Mouse (Mus musculus) MEL (cell line): ENCODE results near the gene Naa80. TPM values are rescaled to one million over a fixed set of nuclear protein-coding genes. Genes with fewer than 3 reads are reported as not detected.

Experiments
- DNase-seq: peaks from one replicate; pipeline ENCODE4 v3.0.0; 2011; ENCODE audit warnings: low read depth, low spot score
- H3K27ac ChIP-seq: 2 replicates; pipeline ENCODE4 v1.5.1; 2012; ENCODE audit warnings: low read depth, mild to moderate bottlenecking, control low read depth, low read length, moderate library complexity; ENCODE audit not compliant: control insufficient read depth
- H3K27me3 ChIP-seq, 2 experiments: fragments of 150-350 bp in 1 of 2; sonication (generic) in 1 of 2; 2 replicates each; pipeline ENCODE4 v1.6.1; 2012; ENCODE audit warnings: low read length in 2 of 2, mild to moderate bottlenecking in 2 of 2, improper control_type of control experiment in 1 of 2, moderate library complexity in 1 of 2; ENCODE audit not compliant: insufficient read depth in 2 of 2, control insufficient read depth in 1 of 2
- H3K36me3 ChIP-seq, 2 experiments: 2 replicates each; pipeline ENCODE4 v1.6.1; 2012 to 2014; ENCODE audit warnings: low read length in 2 of 2, improper control_type of control experiment in 1 of 2, inconsistent platforms in 1 of 2, mild to moderate bottlenecking in 1 of 2; ENCODE audit not compliant: insufficient read depth in 2 of 2, control insufficient read depth in 1 of 2
- H3K4me1 ChIP-seq, 2 experiments: fragments of 150-350 bp in 1 of 2; sonication (generic) in 1 of 2; 2 replicates each; pipeline ENCODE4 v1.6.1; 2012; ENCODE audit warnings: low read length in 2 of 2, improper control_type of control experiment in 1 of 2, mild to moderate bottlenecking in 1 of 2; ENCODE audit not compliant: insufficient read depth in 2 of 2, control insufficient read depth in 1 of 2
- H3K4me3 ChIP-seq, 2 experiments: fragments of 150-350 bp in 1 of 2; sonication (generic) in 1 of 2; 2 replicates each; pipeline ENCODE4 v1.5.1; 2012; ENCODE audit warnings: low read depth in 2 of 2, low read length in 2 of 2, mild to moderate bottlenecking in 2 of 2, moderate library complexity in 2 of 2, control low read depth in 1 of 2, improper control_type of control experiment in 1 of 2; ENCODE audit not compliant: control insufficient read depth in 1 of 2, insufficient read depth in 1 of 2
- H3K79me2 ChIP-seq: 2 replicates; pipeline ENCODE4 v1.6.1; 2012; ENCODE audit warnings: mild to moderate bottlenecking, low read length, moderate library complexity; ENCODE audit not compliant: control insufficient read depth, poor library complexity, insufficient read depth
- H3K9ac ChIP-seq: 2 replicates; pipeline ENCODE4 v1.6.1; 2012; ENCODE audit warnings: low read depth, mild to moderate bottlenecking, control low read depth, low read length, moderate library complexity; ENCODE audit not compliant: control insufficient read depth, poor library complexity, severe bottlenecking
- H3K9me3 ChIP-seq: fragments of 150-350 bp; sonication (generic); replicated peaks from 2 replicates; pipeline ENCODE4 v1.6.1; 2012; ENCODE audit warnings: mild to moderate bottlenecking, low read length, improper control_type of control experiment, moderate library complexity; ENCODE audit not compliant: insufficient read depth
- BHLHE40 ChIP-seq: IDR thresholded peaks from 2 replicates; pipeline ENCODE4 v1.6.1; 2012; ENCODE audit warnings: low read depth, mild to moderate bottlenecking, inconsistent platforms, low read length, improper control_type of control experiment, borderline replicate concordance
- CHD1 ChIP-seq: IDR thresholded peaks from 2 replicates; pipeline ENCODE4 v1.6.1; 2012; ENCODE audit warnings: low read depth, mild to moderate bottlenecking, inconsistent platforms, low read length, improper control_type of control experiment
- CTCF ChIP-seq, 3 experiments: IDR thresholded peaks in 2 of 3; conservative IDR thresholded peaks in 1 of 3; 2 replicates each; pipeline ENCODE4 v1.5.1; 2011 to 2012; ENCODE audit warnings: low read length in 3 of 3, low read depth in 2 of 3, mild to moderate bottlenecking in 2 of 3, improper control_type of control experiment in 1 of 3, inconsistent platforms in 1 of 3, mixed read lengths in 1 of 3, moderate library complexity in 1 of 3; ENCODE audit not compliant: control insufficient read depth in 1 of 3, insufficient read depth in 1 of 3, poor library complexity in 1 of 3, severe bottlenecking in 1 of 3
- EP300 ChIP-seq, 2 experiments: IDR thresholded peaks; 2 replicates each; pipeline ENCODE4 v1.6.1; 2011; ENCODE audit warnings: improper control_type of control experiment in 2 of 2, low read length in 2 of 2, low read depth in 1 of 2, mild to moderate bottlenecking in 1 of 2
- HCFC1 ChIP-seq: IDR thresholded peaks from 2 replicates; pipeline ENCODE4 v1.6.1; 2012; ENCODE audit warnings: low read depth, mild to moderate bottlenecking, inconsistent platforms, low read length, improper control_type of control experiment, moderate library complexity
- JUND ChIP-seq: IDR thresholded peaks from 2 replicates; pipeline ENCODE4 v1.6.1; 2011; ENCODE audit warnings: low read depth, mild to moderate bottlenecking, improper control_type of control experiment, low read length
- KAT2A ChIP-seq: conservative IDR thresholded peaks from 2 replicates; pipeline ENCODE4 v1.6.1; 2012; ENCODE audit warnings: low read depth, low read length, improper control_type of control experiment, inconsistent platforms
- MAX ChIP-seq: IDR thresholded peaks from 2 replicates; pipeline ENCODE4 v1.6.1; 2011; ENCODE audit warnings: low read length, improper control_type of control experiment
- MAZ ChIP-seq: IDR thresholded peaks from 2 replicates; pipeline ENCODE4 v1.6.1; 2012; ENCODE audit warnings: low read depth, mild to moderate bottlenecking, inconsistent platforms, low read length, improper control_type of control experiment
- MXI1 ChIP-seq: IDR thresholded peaks from 2 replicates; pipeline ENCODE4 v1.6.1; 2011; ENCODE audit warnings: mild to moderate bottlenecking, low read depth, low read length, improper control_type of control experiment
- NELFE ChIP-seq: IDR thresholded peaks from 2 replicates; pipeline ENCODE4 v1.6.1; 2011; ENCODE audit warnings: low read depth, low read length, improper control_type of control experiment
- POLR2A ChIP-seq, 2 experiments: IDR thresholded peaks; 2 replicates each; pipeline ENCODE4 v1.6.1; 2011 to 2012; ENCODE audit warnings: low read length in 2 of 2, mild to moderate bottlenecking in 2 of 2, control low read depth in 1 of 2, improper control_type of control experiment in 1 of 2, low read depth in 1 of 2, moderate library complexity in 1 of 2; ENCODE audit not compliant: control insufficient read depth in 1 of 2, insufficient read depth in 1 of 2, poor library complexity in 1 of 2
- POLR2AphosphoS2 ChIP-seq: IDR thresholded peaks from 2 replicates; pipeline ENCODE4 v1.6.1; 2011; ENCODE audit warnings: low read length, improper control_type of control experiment
- SIN3A ChIP-seq: IDR thresholded peaks from 2 replicates; pipeline ENCODE4 v1.6.1; 2012; ENCODE audit warnings: low read length, improper control_type of control experiment, inconsistent platforms
- SMC3 ChIP-seq: IDR thresholded peaks from 2 replicates; pipeline ENCODE4 v1.6.1; 2011; ENCODE audit warnings: low read depth, low read length, improper control_type of control experiment
- TAL1 ChIP-seq: IDR thresholded peaks from 2 replicates; pipeline ENCODE4 v1.6.1; 2012; ENCODE audit warnings: mild to moderate bottlenecking, inconsistent platforms, low read length, moderate library complexity, mixed read lengths
- TBP ChIP-seq: IDR thresholded peaks from 2 replicates; pipeline ENCODE4 v1.8.0; 2011; ENCODE audit warnings: low read depth, low read length, improper control_type of control experiment
- TCF12 ChIP-seq: IDR thresholded peaks from 2 replicates; pipeline ENCODE4 v1.6.1; 2014; ENCODE audit warnings: low read depth, mild to moderate bottlenecking, inconsistent platforms, low read length, improper control_type of control experiment, moderate library complexity
- ZKSCAN1 ChIP-seq: IDR thresholded peaks from 2 replicates; pipeline ENCODE4 v1.6.1; 2012; ENCODE audit warnings: low read depth, mild to moderate bottlenecking, inconsistent platforms, low read length, improper control_type of control experiment, moderate library complexity
- ZMIZ1 ChIP-seq: IDR thresholded peaks from 2 replicates; pipeline ENCODE4 v1.6.1; 2012; ENCODE audit warnings: low read depth, mild to moderate bottlenecking, inconsistent platforms, low read length, improper control_type of control experiment, moderate library complexity
- polyA plus RNA-seq, 2 experiments: library from polyadenylated mRNA; stranded (reverse) in 1 of 2; unstranded in 1 of 2; fragments of >175 nt in 1 of 2; fragments of >200 nt in 1 of 2; gene quantifications; 2 replicates each; pipeline versions ENCODE4 v1.2.1 to v1.2.4; 2012; ENCODE audit warnings: low replicate concordance in 2 of 2, low read depth in 1 of 2; ENCODE audit not compliant: insufficient read length in 2 of 2, insufficient read depth in 1 of 2, missing spikeins in 1 of 2
- total RNA-seq: library from RNA; depleted of rRNA; stranded (reverse); fragments of 300-350 nt; gene quantifications from 2 replicates; pipeline ENCODE4 v1.2.3, GENCODE M21; 2012

The Naa80 gene
- total and polyA plus RNA-seq, 3 experiments: 14.3 to 74.0 TPM; not detected in 1

DNA sequence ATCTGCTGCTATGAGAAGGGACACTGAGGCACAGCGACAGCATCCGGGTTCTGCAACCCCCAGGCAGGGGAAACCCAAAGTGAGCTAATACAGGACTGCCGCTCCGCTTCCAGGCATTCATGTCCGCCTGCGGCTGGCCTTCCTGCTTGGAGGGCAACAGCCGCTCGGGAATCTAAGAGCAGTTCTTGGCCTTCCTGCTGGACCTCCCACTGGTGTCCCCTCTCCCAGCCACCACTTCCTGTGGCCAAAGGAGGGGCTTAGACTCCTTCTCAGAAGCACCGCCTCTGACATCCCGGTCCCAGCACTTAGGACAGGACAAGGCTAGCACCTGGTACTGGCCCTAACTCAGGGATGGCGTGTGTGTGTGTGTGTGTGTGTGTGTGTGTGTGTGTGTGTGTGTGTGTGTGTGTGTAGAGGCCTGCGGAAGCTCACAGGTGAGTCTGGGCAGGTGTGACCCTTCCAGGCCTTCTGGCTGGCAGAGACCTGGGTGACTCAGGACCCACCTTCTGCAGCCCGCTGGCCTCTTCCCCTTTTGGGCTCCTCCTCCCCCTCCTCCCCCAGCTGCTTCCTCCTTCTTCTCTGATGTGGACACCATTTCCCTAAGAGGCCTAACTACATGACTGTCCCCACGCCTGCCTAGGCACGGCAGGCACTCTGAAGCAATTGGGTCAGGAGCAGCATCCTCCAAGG lies 50.2 kb downstream of the Naa80 start:
- Histone ChIP-seq H3K36me3 (peaks cover 0 to 27% of the 10 kb centered on the region in 2 experiments; a peak in 2 of 4 replicates), H3K9ac (peak overlapping the region; percentile 61), H3K79me2 (peaks cover 60% of the 10 kb centered on the region), H3K4me1 (peaks cover 13 to 37% of the 10 kb centered on the region in 2 experiments), H3K27me3 (no peaks in the 10 kb centered on the region), H3K4me3 (peak overlapping the region; percentile 17 to 36; a peak in 3 of 4 replicates), H3K9me3 (no peaks in the 10 kb centered on the region), H3K27ac (peak overlapping the region; percentile 86)
- TF ChIP-seq POLR2AphosphoS2 (no peak), JUND (no peak), HCFC1 (peak; percentile 56; the same call in 1 of the 2 replicates), TBP (no peak), SIN3A (0 out of 2 replicates have a peak, but pooled peaks have one; percentile 30), SMC3 (no peak), MXI1 (peak; percentile 52; the same call in 1 of the 2 replicates), EP300 (IDR thresholded peaks at IDR 0.05; ENCODE audit: low read depth in 1 of 2, low read length in 2 of 2) (peak; percentile 23 to 30; a peak in 1 of 4 replicates), ZKSCAN1 (no peak), ZMIZ1 (no peak), MAZ (peak; percentile 48; the same call in 1 of the 2 replicates), CHD1 (no peak), NELFE (no peak), TAL1 (no peak; the same call in 1 of the 2 replicates), TCF12 (0 out of 2 replicates have a peak, but pooled peaks have one; percentile 10), POLR2A (IDR thresholded peaks at IDR 0.05; ENCODE audit: control insufficient read depth in 1 of 2, insufficient read depth in 1 of 2, low read depth in 1 of 2, low read length in 2 of 2, poor library complexity in 1 of 2) (peak in 1 of 2 experiments; percentile 43; a peak in 1 of 4 replicates), CTCF (IDR thresholded peaks at IDR 0.05 in 2 of 3, conservative IDR thresholded peaks at IDR 0.05 in 1 of 3; ENCODE audit: control insufficient read depth in 1 of 3, insufficient read depth in 1 of 3, low read depth in 2 of 3, low read length in 3 of 3, poor library complexity in 1 of 3, severe bottlenecking in 1 of 3) (no peak), BHLHE40 (no peak)
- peak; percentile 89 for DNase-seq

DNA sequence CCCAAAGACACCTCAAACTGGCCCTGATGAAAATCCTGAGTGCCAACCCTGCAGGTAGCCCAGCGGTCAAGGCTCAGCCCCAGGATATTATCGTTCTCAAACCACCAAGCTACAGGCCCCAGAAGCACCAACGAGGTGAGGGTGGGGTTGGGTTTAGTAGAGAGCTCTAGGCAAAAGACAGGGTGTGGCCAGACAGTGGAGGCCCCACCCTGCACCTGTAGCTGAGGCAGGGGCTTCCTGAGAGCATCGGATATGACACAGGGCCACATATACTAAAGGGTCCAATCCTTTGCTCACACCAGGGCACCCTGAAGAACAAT lies 50.7 kb downstream of the Naa80 start:
- H3K4me1 ChIP-seq: peaks cover 10 to 32% of the 10 kb centered on the region in 2 experiments
- peak overlapping the region; percentile 61 for H3K9ac ChIP-seq

More for the DNA sequence above, 50.7 kb downstream of the Naa80 start:
- peaks cover 0 to 22% of the 10 kb centered on the region in 2 experiments; a peak in 2 of 4 replicates for H3K36me3 ChIP-seq
- TF ChIP-seq MAX (no peak), EP300 (IDR thresholded peaks at IDR 0.05; ENCODE audit: low read depth in 1 of 2, low read length in 2 of 2) (no peak), TAL1 (no peak), KAT2A (no peak), SMC3 (no peak), CTCF (IDR thresholded peaks at IDR 0.05 in 2 of 3, conservative IDR thresholded peaks at IDR 0.05 in 1 of 3; ENCODE audit: control insufficient read depth in 1 of 3, insufficient read depth in 1 of 3, low read depth in 2 of 3, low read length in 3 of 3, poor library complexity in 1 of 3, severe bottlenecking in 1 of 3) (no peak)
- no peaks in the 10 kb centered on the region for H3K27me3 ChIP-seq
- H3K4me3 ChIP-seq: peak overlapping the region; percentile 17 to 36; a peak in 3 of 4 replicates
- DNase-seq: no peak
- H3K9me3 ChIP-seq: no peaks in the 10 kb centered on the region
- peaks cover 62% of the 10 kb centered on the region for H3K79me2 ChIP-seq
- H3K27ac ChIP-seq: peak overlapping the region; percentile 86
